Mouse (Mus musculus) heart, adult 2 months (tissue): ENCODE results near the gene Svs1.

ENCODE experiments used
- CTCF ChIP-seq: fragments of 200-600 bp; IDR thresholded peaks from 2 replicates; pipeline ENCODE4 v1.8.1; 2022; ENCODE audit warnings: antibody characterized with exemption, mild to moderate bottlenecking, moderate library complexity
- EP300 ChIP-seq: fragments of 200-500 bp; IDR thresholded peaks from 2 replicates; pipeline ENCODE4 v1.6.1; 2011; ENCODE audit warnings: low read depth, low read length, control low read depth; ENCODE audit not compliant: insufficient read depth
- POLR2A ChIP-seq: fragments of 200-500 bp; IDR thresholded peaks from 2 replicates; pipeline ENCODE4 v1.6.1; 2011; ENCODE audit warnings: mild to moderate bottlenecking, low read depth, low read length, control low read depth; ENCODE audit not compliant: insufficient read depth

GRCm38 (mm10) chr6:48949596-48949995 is 37.1 kb upstream of the Svs1 start:
- no peak for TF ChIP-seq CTCF
- no peak for TF ChIP-seq POLR2A
- no peak for TF ChIP-seq EP300
